Mouse (Mus musculus): ENCODE results near the gene Kctd20. TPM values are rescaled to one million over a fixed set of nuclear protein-coding genes. Genes with fewer than 3 reads are reported as not detected.

Kctd20 gene
- polyA plus RNA-seq, 1 experiment from 2014 or later, result 125 TPM

GRCm38 (mm10) chr17:28967021-28967610 is 15.4 kb downstream of the Kctd20 start:
- no peak for DNase-seq (ENCODE audit: low spot score)
- Histone ChIP-seq H3K27ac (replicated peaks) (no peak overlapping the region), H3K27me3 (replicated peaks; ENCODE audit: low read depth, poor library complexity, severe bottlenecking) (no peaks in the 10 kb centered on the region), H3K4me3 (no peak overlapping the region), H3K36me3 (replicated peaks) (peaks cover 100% of the 10 kb centered on the region), H3K4me1 (no peaks in the 10 kb centered on the region), H3K9me3 (no peaks in the 10 kb centered on the region)
- WGBS, result 84% methylated on average over 11 of the region's 11 CpGs

GRCm38 (mm10) chr17:28970122-28970521 is 18.4 kb downstream of the Kctd20 start:
- Histone ChIP-seq H3K27me3 (replicated peaks; ENCODE audit: low read depth, poor library complexity, severe bottlenecking) (no peaks in the 10 kb centered on the region), H3K9me3 (no peaks in the 10 kb centered on the region), H3K4me1 (no peaks in the 10 kb centered on the region), H3K36me3 (replicated peaks) (peaks cover 100% of the 10 kb centered on the region), H3K4me3 (no peak overlapping the region), H3K27ac (replicated peaks) (no peak overlapping the region)
- no peak for DNase-seq (ENCODE audit: low spot score)

GRCm38 (mm10) chr17:28979091-28979490 is 27.3 kb downstream of the Kctd20 start:
- no peak overlapping the region for H3K4me3 ChIP-seq
- WGBS, result 93% methylated on average over 4 of the region's 4 CpGs
- H3K36me3 ChIP-seq (replicated peaks), result peaks cover 95% of the 10 kb centered on the region

GRCm38 (mm10) chr17:28981081-28981480 is 29.3 kb downstream of the Kctd20 start:
- WGBS, result 83% methylated on average over 4 of the region's 4 CpGs
- H3K36me3 ChIP-seq (replicated peaks), result peaks cover 94% of the 10 kb centered on the region

More at GRCm38 (mm10) chr17:28979091-28979490, 27.3 kb downstream of the Kctd20 start:
- Histone ChIP-seq H3K9me3 (no peaks in the 10 kb centered on the region), H3K27me3 (replicated peaks; ENCODE audit: low read depth, poor library complexity, severe bottlenecking) (no peaks in the 10 kb centered on the region), H3K4me1 (0 out of 2 replicates have a peak, but pooled peaks cover 5% of the 10 kb centered on the region), H3K27ac (replicated peaks) (no peak overlapping the region)
- no peak for DNase-seq (ENCODE audit: low spot score)

GRCm38 (mm10) chr17:28982591-28982990 is 30.8 kb downstream of the Kctd20 start:
- H3K27ac ChIP-seq (replicated peaks), result no peak overlapping the region
- H3K4me1 ChIP-seq, result 0 out of 2 replicates have a peak, but pooled peaks cover 5% of the 10 kb centered on the region
- DNase-seq (ENCODE audit: low spot score), result no peak
- H3K9me3 ChIP-seq, result no peaks in the 10 kb centered on the region
- H3K27me3 ChIP-seq (replicated peaks; ENCODE audit: low read depth, poor library complexity, severe bottlenecking), result no peaks in the 10 kb centered on the region
- 52% methylated on average over 4 of the region's 4 CpGs for WGBS
- no peak overlapping the region for H3K4me3 ChIP-seq
- peaks cover 94% of the 10 kb centered on the region for H3K36me3 ChIP-seq (replicated peaks)

More at GRCm38 (mm10) chr17:28981081-28981480, 29.3 kb downstream of the Kctd20 start:
- Histone ChIP-seq H3K27me3 (replicated peaks; ENCODE audit: low read depth, poor library complexity, severe bottlenecking) (no peaks in the 10 kb centered on the region), H3K4me1 (0 out of 2 replicates have a peak, but pooled peaks cover 5% of the 10 kb centered on the region), H3K4me3 (no peak overlapping the region), H3K27ac (replicated peaks) (no peak overlapping the region), H3K9me3 (no peaks in the 10 kb centered on the region)
- DNase-seq (ENCODE audit: low spot score), result no peak

GRCm38 (mm10) chr17:28984724-28985420 is 33.1 kb downstream of the Kctd20 start:
- Histone ChIP-seq H3K9me3 (no peaks in the 10 kb centered on the region), H3K27ac (replicated peaks) (no peak overlapping the region), H3K36me3 (replicated peaks) (peaks cover 94% of the 10 kb centered on the region), H3K27me3 (replicated peaks; ENCODE audit: low read depth, poor library complexity, severe bottlenecking) (no peaks in the 10 kb centered on the region), H3K4me1 (0 out of 2 replicates have a peak, but pooled peaks cover 5% of the 10 kb centered on the region), H3K4me3 (no peak overlapping the region)
- WGBS, result 81% methylated on average over 1 of the region's 1 CpGs
- DNase-seq (ENCODE audit: low spot score), result no peak

GRCm38 (mm10) chr17:28986833-28987232 is 35.1 kb downstream of the Kctd20 start:
- Histone ChIP-seq H3K9me3 (no peaks in the 10 kb centered on the region), H3K27me3 (replicated peaks; ENCODE audit: low read depth, poor library complexity, severe bottlenecking) (no peaks in the 10 kb centered on the region), H3K27ac (replicated peaks) (no peak overlapping the region), H3K4me3 (no peak overlapping the region), H3K36me3 (replicated peaks) (peaks cover 99% of the 10 kb centered on the region), H3K4me1 (0 out of 2 replicates have a peak, but pooled peaks cover 5% of the 10 kb centered on the region)
- peak; percentile 42 for DNase-seq (ENCODE audit: low spot score)

- 67% methylated on average over 4 of the region's 4 CpGs for WGBS
- Histone ChIP-seq H3K9me3 (no peaks in the 10 kb centered on the region), H3K4me1 (0 out of 2 replicates have a peak, but pooled peaks cover 5% of the 10 kb centered on the region), H3K36me3 (replicated peaks) (peaks cover 99% of the 10 kb centered on the region), H3K27ac (replicated peaks) (no peak overlapping the region), H3K4me3 (no peak overlapping the region), H3K27me3 (replicated peaks; ENCODE audit: low read depth, poor library complexity, severe bottlenecking) (no peaks in the 10 kb centered on the region)
- DNase-seq (ENCODE audit: low spot score), result peak; percentile 47
Observed at GRCm38 (mm10) chr17:28987713-28988112, 36.0 kb downstream of the Kctd20 start.

GRCm38 (mm10) chr17:28988291-28988690 is 36.5 kb downstream of the Kctd20 start:
- Histone ChIP-seq H3K9me3 (no peaks in the 10 kb centered on the region), H3K27ac (replicated peaks) (no peak overlapping the region), H3K36me3 (replicated peaks) (peaks cover 97% of the 10 kb centered on the region), H3K27me3 (replicated peaks; ENCODE audit: low read depth, poor library complexity, severe bottlenecking) (no peaks in the 10 kb centered on the region), H3K4me1 (0 out of 2 replicates have a peak, but pooled peaks cover under 1% of the 10 kb centered on the region), H3K4me3 (no peak overlapping the region)
- DNase-seq (ENCODE audit: low spot score), result no peak
- 91% methylated on average over 4 of the region's 4 CpGs for WGBS

GRCm38 (mm10) chr17:28988996-28989395 is 37.2 kb downstream of the Kctd20 start:
- WGBS, result 82% methylated on average over 3 of the region's 3 CpGs
- DNase-seq (ENCODE audit: low spot score), result no peak
- Histone ChIP-seq H3K27ac (replicated peaks) (no peak overlapping the region), H3K9me3 (no peaks in the 10 kb centered on the region), H3K36me3 (replicated peaks) (peaks cover 96% of the 10 kb centered on the region), H3K4me3 (no peak overlapping the region), H3K27me3 (replicated peaks; ENCODE audit: low read depth, poor library complexity, severe bottlenecking) (no peaks in the 10 kb centered on the region), H3K4me1 (no peaks in the 10 kb centered on the region)

- Histone ChIP-seq H3K36me3 (replicated peaks) (peaks cover 97% of the 10 kb centered on the region), H3K27me3 (replicated peaks; ENCODE audit: low read depth, poor library complexity, severe bottlenecking) (no peaks in the 10 kb centered on the region), H3K4me3 (no peak overlapping the region), H3K4me1 (no peaks in the 10 kb centered on the region), H3K27ac (replicated peaks) (no peak overlapping the region), H3K9me3 (no peaks in the 10 kb centered on the region)
- WGBS, result 83% methylated on average over 4 of the region's 4 CpGs
- DNase-seq (ENCODE audit: low spot score), result no peak
Observed at GRCm38 (mm10) chr17:28990060-28990459, 38.3 kb downstream of the Kctd20 start.

GRCm38 (mm10) chr17:28991286-28991685 is 39.5 kb downstream of the Kctd20 start:
- 87% methylated on average over 9 of the region's 9 CpGs for WGBS
- H3K27ac ChIP-seq (replicated peaks), result no peak overlapping the region
- H3K4me3 ChIP-seq, result no peak overlapping the region
- peaks cover 97% of the 10 kb centered on the region for H3K36me3 ChIP-seq (replicated peaks)
- H3K9me3 ChIP-seq, result no peaks in the 10 kb centered on the region
- no peaks in the 10 kb centered on the region for H3K4me1 ChIP-seq
- H3K27me3 ChIP-seq (replicated peaks; ENCODE audit: low read depth, poor library complexity, severe bottlenecking), result no peaks in the 10 kb centered on the region
- DNase-seq (ENCODE audit: low spot score), result no peak

GRCm38 (mm10) chr17:28992105-28992504 is 40.4 kb downstream of the Kctd20 start:
- Histone ChIP-seq H3K9me3 (no peaks in the 10 kb centered on the region), H3K4me3 (no peak overlapping the region), H3K4me1 (no peaks in the 10 kb centered on the region), H3K36me3 (replicated peaks) (peaks cover 97% of the 10 kb centered on the region), H3K27ac (replicated peaks) (no peak overlapping the region), H3K27me3 (replicated peaks; ENCODE audit: low read depth, poor library complexity, severe bottlenecking) (no peaks in the 10 kb centered on the region)
- DNase-seq (ENCODE audit: low spot score), result no peak
- 87% methylated on average over 7 of the region's 7 CpGs for WGBS
